Mouse (Mus musculus): Measurements from ENCODE around the gene Mcub. TPM values are rescaled to one million over a fixed set of nuclear protein-coding genes. Genes with fewer than 3 reads are reported as not detected.

The Mcub gene
- 3.9 and 6.3 TPM in 2 replicates for polyA plus RNA-seq (2015; fragmentation: Nextera tagmentation; extraction: Ambion mirVana)

DNA sequence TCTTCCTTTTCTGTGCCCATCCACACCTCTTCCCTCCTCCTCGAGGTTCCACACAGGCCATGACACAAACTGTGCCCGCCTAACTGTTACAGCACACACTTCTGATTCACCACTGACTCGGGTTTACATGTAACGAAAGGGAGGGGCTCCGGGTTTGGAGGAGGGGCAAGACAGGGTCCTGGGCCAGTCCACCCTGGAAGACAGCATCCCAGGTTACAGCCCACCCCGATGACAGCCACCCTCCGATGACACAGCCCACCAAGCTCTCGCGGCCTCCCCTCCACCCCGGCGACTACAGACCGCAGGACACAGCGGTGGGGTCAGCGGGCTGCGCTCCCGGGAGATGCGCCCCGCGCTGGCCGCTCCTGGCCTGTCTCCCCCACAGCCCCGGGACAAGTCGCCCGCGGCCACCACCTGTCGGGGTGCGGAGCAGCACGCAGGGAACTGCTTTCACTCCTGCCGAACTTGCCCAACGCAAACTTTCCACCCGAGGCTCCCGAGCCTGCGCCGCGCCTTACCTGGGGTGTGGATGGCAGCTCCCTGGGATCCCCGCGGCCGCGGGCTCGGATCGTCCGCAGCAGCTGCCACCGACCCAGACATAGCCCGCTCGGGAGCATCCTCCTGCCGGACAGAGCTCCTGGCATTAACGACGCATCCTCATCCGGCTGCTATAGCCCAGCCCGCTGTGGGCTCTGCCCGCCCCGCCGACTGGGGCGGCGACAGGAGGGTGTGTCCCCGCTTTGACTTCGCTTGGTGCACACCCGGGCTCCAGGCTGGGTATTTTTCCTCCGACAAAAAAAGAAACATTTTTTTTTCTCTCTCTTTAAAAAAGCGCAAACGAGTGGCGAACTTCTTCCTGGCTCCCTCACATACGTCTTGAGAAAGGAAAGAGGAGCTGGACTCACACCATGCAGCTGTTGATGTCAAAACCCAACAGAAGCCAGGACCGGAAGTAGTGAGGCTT, at the start of gene Mcub:
Mcub (minus strand) TSS at position 775 of the 964 bp plus-strand sequence.
- Histone ChIP-seq H3K4me3 (peak within 1 kb of the TSS; percentile 51), H3K4me2 (peak within 1 kb of the TSS; percentile 95), H3K4me1 (peaks cover 17% of the 10 kb centered on the region), H3K27me3 (replicated peaks) (peaks cover 7% of the 10 kb centered on the region), H3K9me3 (no peaks in the 10 kb centered on the region), H3K9ac (peak within 1 kb of the TSS; percentile 45), H3K36me3 (replicated peaks) (no peaks in the 10 kb centered on the region), H3K27ac (0 out of 2 replicates have a peak within 1 kb of the TSS, but pooled peaks have one; percentile 11)
- peak; percentile 70 for ATAC-seq (replicated peaks)
- whole genome bisulfite sequencing: under 1% methylated on average over 63 of the region's 63 CpGs

DNA sequence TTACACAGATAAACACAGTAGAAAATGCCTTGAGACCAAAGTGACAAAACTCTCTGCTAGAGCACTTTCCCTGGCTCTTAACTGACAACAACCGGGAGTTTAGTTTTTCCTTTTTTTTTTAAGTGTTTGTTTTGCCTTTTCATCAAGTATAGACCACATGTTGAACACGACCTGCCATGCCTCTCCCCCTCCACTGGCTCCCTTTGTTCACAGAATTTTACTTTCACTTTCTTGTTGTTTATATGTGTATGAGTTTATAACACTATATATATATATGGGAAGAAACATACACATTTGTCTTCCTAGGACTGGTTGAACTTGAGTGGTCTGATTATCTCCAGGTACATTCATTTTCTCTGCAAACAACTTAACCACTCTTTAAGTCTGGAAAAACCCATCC, 42.9 kb upstream of the Mcub start:
- Histone ChIP-seq H3K4me2 (no peak overlapping the region), H3K9me3 (no peaks in the 10 kb centered on the region), H3K9ac (no peak overlapping the region), H3K27me3 (replicated peaks) (no peaks in the 10 kb centered on the region), H3K27ac (no peak overlapping the region), H3K4me1 (no peaks in the 10 kb centered on the region), H3K36me3 (replicated peaks) (peaks cover 10% of the 10 kb centered on the region; the same call in 1 of the 2 replicates), H3K4me3 (no peak overlapping the region)
- WGBS: 72% methylated on average over 2 of the region's 2 CpGs
- no peak for ATAC-seq (replicated peaks)

DNA sequence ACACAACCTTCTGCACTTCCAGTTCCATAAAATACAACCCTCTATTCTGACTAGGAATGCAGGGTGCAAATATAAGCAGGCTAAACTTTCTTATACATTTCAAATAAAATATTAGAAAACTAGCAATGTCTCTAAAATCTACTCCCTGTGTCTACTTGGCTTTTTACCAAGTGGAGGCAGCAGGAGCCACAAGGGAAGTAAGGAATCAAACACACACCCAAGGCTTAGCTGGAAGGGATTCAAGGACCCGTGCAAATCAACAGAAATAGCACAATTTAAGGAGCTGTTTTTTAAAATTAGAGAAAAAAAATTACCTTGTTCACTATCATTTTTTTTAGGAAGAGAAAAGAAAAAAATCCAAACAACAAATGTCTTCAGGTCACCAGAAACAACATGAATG, 41.2 kb upstream of the Mcub start:
- Histone ChIP-seq H3K9ac (no peak overlapping the region), H3K27ac (no peak overlapping the region), H3K4me2 (no peak overlapping the region), H3K4me1 (no peaks in the 10 kb centered on the region), H3K27me3 (replicated peaks) (no peaks in the 10 kb centered on the region), H3K4me3 (no peak overlapping the region), H3K9me3 (no peaks in the 10 kb centered on the region), H3K36me3 (replicated peaks) (peaks cover 13% of the 10 kb centered on the region; the same call in 1 of the 2 replicates)
- ATAC-seq (replicated peaks): no peak
- 77% methylated on average over 1 of the region's 1 CpGs for WGBS

DNA sequence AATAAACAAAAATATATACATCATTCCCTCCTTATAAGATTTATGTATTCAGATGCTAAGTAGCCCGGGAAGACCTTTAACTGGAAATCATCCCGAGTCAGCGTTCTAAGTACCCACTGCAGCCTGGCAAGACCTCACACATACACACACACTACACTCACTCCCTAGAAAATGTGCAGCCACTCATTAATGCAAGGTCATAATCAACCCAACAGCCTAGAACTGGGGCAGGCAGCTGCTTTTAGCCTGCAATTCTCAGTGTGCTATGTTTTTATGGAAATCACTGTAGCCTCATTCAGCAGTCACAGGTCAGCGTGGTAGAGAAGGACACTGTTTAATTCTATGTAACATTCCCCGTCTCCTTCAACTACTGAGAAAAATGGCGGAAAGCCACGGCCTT, 36.1 kb upstream of the Mcub start:
- H3K9ac ChIP-seq: no peak overlapping the region
- no peak for ATAC-seq (replicated peaks)
- 91% methylated on average over 7 of the region's 7 CpGs for WGBS

DNA sequence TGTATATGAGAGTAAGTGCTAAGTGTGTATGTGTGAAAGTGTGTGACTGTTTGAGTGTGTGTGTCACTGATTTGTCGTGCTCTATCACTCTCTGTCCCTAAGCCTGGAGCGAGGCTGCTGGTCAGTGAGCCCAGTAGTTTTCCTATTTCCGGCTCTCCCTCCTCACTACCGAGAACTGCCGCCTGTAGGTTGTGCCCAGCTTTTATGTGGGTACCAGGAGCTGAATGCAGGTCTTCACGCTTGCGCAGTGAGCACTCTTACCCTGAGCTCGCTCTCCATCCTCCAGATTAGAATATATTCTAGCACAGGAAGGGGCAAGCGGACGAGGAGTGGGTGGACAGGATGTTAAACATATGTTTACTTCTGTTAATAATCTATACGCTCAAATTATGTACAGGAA, 30.9 kb upstream of the Mcub start:
- no peak for ATAC-seq (replicated peaks)
- no peaks in the 10 kb centered on the region for H3K27me3 ChIP-seq (replicated peaks)
- no peaks in the 10 kb centered on the region for H3K4me1 ChIP-seq
- H3K4me3 ChIP-seq: no peak overlapping the region
- H3K4me2 ChIP-seq: no peak overlapping the region
- H3K9ac ChIP-seq: no peak overlapping the region
- 96% methylated on average over 11 of the region's 11 CpGs for WGBS
- no peak overlapping the region for H3K27ac ChIP-seq
- no peaks in the 10 kb centered on the region for H3K9me3 ChIP-seq
- peaks cover 51% of the 10 kb centered on the region for H3K36me3 ChIP-seq (replicated peaks)

More for the DNA sequence above, 36.1 kb upstream of the Mcub start:
- Histone ChIP-seq H3K9me3 (no peaks in the 10 kb centered on the region), H3K4me1 (no peaks in the 10 kb centered on the region), H3K4me2 (no peak overlapping the region), H3K36me3 (replicated peaks) (peaks cover 32% of the 10 kb centered on the region), H3K27me3 (replicated peaks) (no peaks in the 10 kb centered on the region), H3K4me3 (no peak overlapping the region), H3K27ac (no peak overlapping the region)

DNA sequence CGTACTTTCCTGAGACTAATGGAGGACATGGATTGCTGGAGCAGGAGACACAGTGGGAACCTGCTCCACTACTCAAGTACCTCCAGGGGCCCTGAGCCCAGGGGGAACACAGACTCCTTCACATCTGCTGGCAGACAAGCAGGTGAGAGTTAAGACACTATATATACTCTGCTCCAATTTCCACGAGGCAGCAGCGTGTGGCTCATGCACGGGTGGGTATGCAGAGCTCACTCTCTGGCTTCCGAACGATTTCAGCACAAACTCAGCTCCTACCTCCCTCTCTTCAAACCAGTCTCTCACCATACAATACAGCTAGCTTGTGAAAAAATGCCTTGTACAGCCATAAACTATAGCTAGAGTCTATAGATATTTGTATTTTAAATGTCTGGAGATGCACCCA, 28.5 kb upstream of the Mcub start:
- H3K36me3 ChIP-seq (replicated peaks): peaks cover 66% of the 10 kb centered on the region
- ATAC-seq (replicated peaks): no peak
- 92% methylated on average over 6 of the region's 6 CpGs for WGBS

DNA sequence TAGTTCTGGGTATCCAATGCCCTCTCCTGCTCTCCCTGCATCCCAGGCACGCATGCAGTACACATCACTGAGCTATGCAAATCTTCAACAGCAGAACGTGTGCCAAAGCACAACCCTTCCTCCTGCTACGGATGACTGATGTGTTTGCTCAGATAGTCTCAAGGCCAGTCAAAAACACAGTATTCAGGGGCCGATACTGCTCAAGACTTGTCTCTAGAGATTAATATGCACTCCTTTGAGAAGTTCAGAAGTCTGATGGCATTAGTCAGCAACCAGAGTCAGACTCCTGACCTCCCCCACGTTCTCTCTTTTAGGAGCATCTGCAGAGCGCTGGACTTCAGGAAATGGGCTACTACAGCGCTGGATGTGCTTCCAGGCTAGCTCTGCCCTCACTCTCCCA, 28.0 kb upstream of the Mcub start:
- Histone ChIP-seq H3K9me3 (no peaks in the 10 kb centered on the region), H3K9ac (no peak overlapping the region), H3K27ac (no peak overlapping the region), H3K4me2 (no peak overlapping the region), H3K4me1 (no peaks in the 10 kb centered on the region), H3K36me3 (replicated peaks) (peaks cover 67% of the 10 kb centered on the region), H3K27me3 (replicated peaks) (no peaks in the 10 kb centered on the region), H3K4me3 (no peak overlapping the region)
- ATAC-seq (replicated peaks): no peak
- WGBS: 89% methylated on average over 7 of the region's 7 CpGs

More for the DNA sequence above, 28.5 kb upstream of the Mcub start:
- H3K4me3 ChIP-seq: no peak overlapping the region
- H3K4me2 ChIP-seq: no peak overlapping the region
- no peaks in the 10 kb centered on the region for H3K4me1 ChIP-seq
- H3K9ac ChIP-seq: no peak overlapping the region
- no peak overlapping the region for H3K27ac ChIP-seq
- H3K9me3 ChIP-seq: no peaks in the 10 kb centered on the region
- H3K27me3 ChIP-seq (replicated peaks): no peaks in the 10 kb centered on the region

DNA sequence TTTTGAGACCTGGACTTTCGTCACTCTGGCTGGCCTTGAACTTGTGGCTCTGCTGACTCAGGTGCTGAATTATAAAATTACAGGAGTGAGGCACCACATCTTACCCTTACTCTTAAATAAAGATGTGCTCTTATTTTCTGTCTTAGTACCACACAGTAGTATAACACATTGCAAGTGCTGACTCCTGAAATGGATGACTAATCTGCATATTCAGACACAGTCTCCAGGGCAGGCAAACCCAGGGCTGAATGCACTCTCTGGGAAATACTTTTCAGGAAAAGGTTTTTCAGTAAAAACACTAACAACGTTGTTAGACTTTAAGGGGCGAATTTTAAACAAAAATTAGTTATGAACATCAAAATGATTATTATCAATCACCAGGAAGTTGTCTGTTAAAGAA, 27.3 kb upstream of the Mcub start:
- ATAC-seq (replicated peaks): no peak

DNA sequence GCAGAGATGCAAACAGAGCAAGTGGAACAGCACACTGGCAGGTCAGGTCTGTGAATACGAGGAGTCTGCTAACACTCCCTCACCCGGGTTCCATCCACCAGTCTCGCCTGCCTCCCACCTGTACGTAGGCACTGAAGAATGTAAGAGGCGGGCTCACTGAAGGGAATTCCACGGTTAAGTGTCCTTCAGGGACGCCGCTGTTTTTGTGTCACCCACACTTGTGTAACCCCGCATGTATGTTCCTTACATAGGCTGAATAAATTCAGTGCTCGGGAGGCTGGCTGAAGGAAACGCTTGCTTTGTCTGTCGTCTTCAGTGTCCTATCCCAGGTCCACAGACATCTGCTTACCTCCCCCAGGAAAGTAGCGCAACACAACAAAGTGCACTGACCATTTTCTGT, 17.3 kb upstream of the Mcub start:
- 95% methylated on average over 13 of the region's 13 CpGs for WGBS
- peaks cover 60% of the 10 kb centered on the region for H3K36me3 ChIP-seq (replicated peaks)
- no peaks in the 10 kb centered on the region for H3K27me3 ChIP-seq (replicated peaks)
- no peak overlapping the region for H3K4me2 ChIP-seq
- no peaks in the 10 kb centered on the region for H3K4me1 ChIP-seq
- H3K27ac ChIP-seq: no peak overlapping the region
- H3K9me3 ChIP-seq: no peaks in the 10 kb centered on the region
- no peak for ATAC-seq (replicated peaks)
- H3K9ac ChIP-seq: no peak overlapping the region
- H3K4me3 ChIP-seq: no peak overlapping the region

More for the DNA sequence above, 27.3 kb upstream of the Mcub start:
- Histone ChIP-seq H3K9me3 (no peaks in the 10 kb centered on the region), H3K27ac (no peak overlapping the region), H3K4me2 (no peak overlapping the region), H3K27me3 (replicated peaks) (no peaks in the 10 kb centered on the region), H3K36me3 (replicated peaks) (peaks cover 68% of the 10 kb centered on the region), H3K4me3 (no peak overlapping the region), H3K9ac (no peak overlapping the region), H3K4me1 (no peaks in the 10 kb centered on the region)
- 91% methylated on average over 3 of the region's 3 CpGs for WGBS

DNA sequence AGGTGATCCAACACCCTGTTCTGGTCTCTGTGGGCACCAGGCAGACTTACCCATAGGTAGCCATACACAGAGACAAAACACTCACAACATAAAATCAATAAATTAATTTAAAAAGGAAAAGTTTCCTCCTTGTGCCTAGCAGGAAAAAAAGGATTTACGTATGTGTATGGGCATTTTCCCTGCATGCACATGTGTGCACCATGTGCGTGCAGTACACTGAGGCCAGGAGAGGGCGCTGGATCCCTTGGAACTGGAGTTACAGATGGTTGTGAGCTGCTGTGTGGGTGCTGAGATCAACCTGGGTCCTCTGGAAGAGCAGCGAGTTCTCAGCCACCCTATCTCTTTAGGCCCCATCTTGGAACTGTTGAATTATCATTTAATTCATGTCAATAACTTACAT, 15.3 kb upstream of the Mcub start:
- Histone ChIP-seq H3K4me2 (no peak overlapping the region), H3K36me3 (replicated peaks) (peaks cover 57% of the 10 kb centered on the region), H3K27ac (no peak overlapping the region), H3K4me3 (no peak overlapping the region), H3K27me3 (replicated peaks) (no peaks in the 10 kb centered on the region), H3K9ac (no peak overlapping the region), H3K4me1 (no peaks in the 10 kb centered on the region), H3K9me3 (no peaks in the 10 kb centered on the region)
- 87% methylated on average over 4 of the region's 4 CpGs for WGBS
- no peak for ATAC-seq (replicated peaks)

DNA sequence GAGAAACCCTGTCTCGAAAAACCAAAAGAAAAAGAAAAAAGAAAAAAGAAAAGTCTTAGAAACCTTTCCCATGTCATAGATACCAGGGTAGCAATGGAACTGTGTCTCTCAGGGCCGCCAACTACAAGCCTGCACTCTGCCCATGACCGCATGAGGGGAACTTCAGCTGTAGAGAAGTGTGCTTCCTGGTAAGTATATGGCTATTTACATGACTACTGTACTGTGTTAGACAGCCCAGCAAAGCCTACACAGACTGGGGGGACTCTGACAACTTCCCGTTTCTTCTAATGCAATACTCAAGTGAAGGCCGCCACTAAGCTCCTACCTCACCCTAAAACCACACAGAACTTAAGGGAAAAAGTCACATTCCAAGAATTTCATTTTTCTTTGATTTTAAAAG, 14.8 kb upstream of the Mcub start:
- Histone ChIP-seq H3K9me3 (no peaks in the 10 kb centered on the region), H3K27me3 (replicated peaks) (no peaks in the 10 kb centered on the region), H3K27ac (no peak overlapping the region), H3K36me3 (replicated peaks) (peaks cover 57% of the 10 kb centered on the region), H3K4me3 (no peak overlapping the region), H3K4me2 (no peak overlapping the region), H3K9ac (no peak overlapping the region), H3K4me1 (no peaks in the 10 kb centered on the region)
- no peak for ATAC-seq (replicated peaks)
- WGBS: 96% methylated on average over 5 of the region's 5 CpGs

DNA sequence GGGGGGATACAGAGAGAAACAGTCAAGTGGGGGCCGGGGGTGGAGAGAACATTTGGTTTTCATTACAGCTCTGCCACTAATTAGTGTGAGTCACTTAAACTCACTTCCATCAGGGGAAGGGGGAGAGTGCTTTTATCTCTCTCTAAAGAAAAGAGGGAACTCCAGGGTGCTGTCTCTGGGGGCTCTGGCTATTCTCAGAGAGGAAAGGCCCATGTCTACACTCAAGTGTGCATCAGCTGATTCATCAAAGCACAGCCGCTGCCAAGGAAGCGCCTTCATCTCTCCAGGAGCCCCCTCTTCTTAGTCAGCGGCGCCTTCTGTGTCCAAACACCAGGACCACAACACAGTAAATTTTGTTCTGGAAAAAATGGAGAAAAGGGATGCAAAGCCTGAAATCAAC, 12.3 kb upstream of the Mcub start:
- ATAC-seq (replicated peaks): no peak
- no peaks in the 10 kb centered on the region for H3K27me3 ChIP-seq (replicated peaks)
- no peak overlapping the region for H3K9ac ChIP-seq
- WGBS: 76% methylated on average over 5 of the region's 5 CpGs
- H3K36me3 ChIP-seq (replicated peaks): peaks cover 34% of the 10 kb centered on the region
- H3K9me3 ChIP-seq: no peaks in the 10 kb centered on the region
- H3K27ac ChIP-seq: no peak overlapping the region
- no peak overlapping the region for H3K4me3 ChIP-seq
- no peaks in the 10 kb centered on the region for H3K4me1 ChIP-seq
- no peak overlapping the region for H3K4me2 ChIP-seq

DNA sequence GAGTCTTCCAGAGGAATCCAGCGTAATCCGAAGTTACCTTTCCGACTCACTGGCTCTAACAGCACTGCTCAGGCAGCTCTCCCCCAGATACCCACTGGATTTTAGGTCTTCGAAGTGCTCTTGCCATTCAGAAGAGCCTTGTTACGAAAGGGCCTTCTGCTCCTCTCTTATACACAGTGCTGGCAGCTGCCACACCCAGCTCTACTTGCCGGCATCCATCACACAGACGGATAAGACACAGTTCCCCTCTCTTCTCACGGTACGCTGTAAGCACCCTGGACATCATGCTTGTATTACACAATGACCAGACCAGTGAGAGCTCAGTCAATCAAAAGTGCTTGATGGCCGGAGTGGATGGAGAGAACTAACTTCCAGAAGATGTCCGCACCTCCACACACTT, 11.8 kb upstream of the Mcub start:
- no peaks in the 10 kb centered on the region for H3K9me3 ChIP-seq
- WGBS: 87% methylated on average over 11 of the region's 11 CpGs
- H3K27ac ChIP-seq: no peak overlapping the region
- H3K4me2 ChIP-seq: no peak overlapping the region
- H3K9ac ChIP-seq: no peak overlapping the region
- H3K36me3 ChIP-seq (replicated peaks): peaks cover 30% of the 10 kb centered on the region
- no peak overlapping the region for H3K4me3 ChIP-seq
- ATAC-seq (replicated peaks): no peak
- H3K4me1 ChIP-seq: no peaks in the 10 kb centered on the region
- H3K27me3 ChIP-seq (replicated peaks): no peaks in the 10 kb centered on the region

Data from midbrain, embryonic 15.5 days (tissue).